Mouse (Mus musculus) inflammation-experienced regulatory T-cells, adult 6 months (primary cell): ENCODE results near the gene Lrrc39. TPM values are rescaled to one million over a fixed set of nuclear protein-coding genes. Genes with fewer than 3 reads are reported as not detected.

ENCODE experiments used
- ATAC-seq: one replicate; pipeline ENCODE4 v1.8.0; 2017
- polyA plus RNA-seq, 3 experiments: library from polyadenylated mRNA; unstranded; fragments of 100-300 nt; shearing (Covaris generic); gene quantifications; one replicate each; pipeline ENCODE4 v1.2.1; 2017

Gene Lrrc39
- polyA plus RNA-seq, 3 experiments from 2014 or later = 0.58 to 1.0 (median 0.91) TPM

DNA sequence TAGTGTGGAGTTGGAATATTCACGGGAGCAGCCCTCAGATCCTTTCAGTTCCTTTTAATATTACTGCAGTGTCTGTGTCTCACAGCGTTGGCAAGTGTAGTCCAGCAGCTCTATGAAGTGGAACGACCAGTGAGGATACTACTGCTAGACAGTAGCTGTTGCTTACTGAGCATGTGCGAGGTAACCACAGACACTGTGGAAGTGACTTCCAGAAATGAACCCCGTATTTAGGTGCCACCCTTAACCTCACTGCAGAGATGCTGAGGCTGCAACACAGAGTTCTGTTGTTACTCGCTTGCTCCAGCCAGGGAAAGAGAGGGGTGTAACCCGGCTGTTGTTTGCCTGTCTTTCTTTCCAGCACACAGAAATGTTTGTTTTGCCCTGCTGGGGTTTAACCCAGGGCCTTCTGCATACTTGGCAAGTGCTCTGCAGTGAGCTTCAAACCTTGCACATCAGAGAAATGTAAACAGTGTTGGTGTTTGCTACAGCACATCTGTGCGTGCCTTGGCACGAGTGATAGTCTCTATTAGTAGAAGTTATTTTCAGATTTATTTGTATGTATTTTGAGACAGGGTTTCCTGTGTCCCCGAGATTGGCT lies 51.6 kb downstream of the Lrrc39 start, which contains the start of gene Trmt13:
Trmt13 (minus strand) TSS at position 293 of the 598 bp plus-strand sequence.
- no peak for ATAC-seq

GRCm38 (mm10) chr3:116615318-116616068 lies 52.7 kb downstream of the Lrrc39 start:
- no peak for ATAC-seq

DNA sequence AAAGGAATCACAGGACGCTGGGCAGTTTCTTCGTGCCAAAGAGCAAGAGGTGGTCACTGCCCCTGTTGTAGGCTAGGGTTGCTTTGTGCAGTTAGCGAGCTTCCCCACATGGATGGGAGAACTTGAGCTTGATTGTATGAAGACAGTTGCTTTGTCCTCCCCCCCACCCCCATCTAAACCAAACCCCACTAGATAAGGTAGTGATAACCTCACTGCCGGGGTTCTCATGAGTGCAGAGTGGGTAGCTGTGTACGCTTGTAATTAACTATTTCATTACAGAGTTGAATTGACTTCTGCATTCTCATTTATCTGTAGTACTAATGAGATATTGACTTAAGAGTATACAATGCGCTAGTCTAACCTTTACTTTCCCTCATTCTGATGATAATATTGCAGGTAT lies 56.1 kb downstream of the Lrrc39 start:
- no peak for ATAC-seq

DNA sequence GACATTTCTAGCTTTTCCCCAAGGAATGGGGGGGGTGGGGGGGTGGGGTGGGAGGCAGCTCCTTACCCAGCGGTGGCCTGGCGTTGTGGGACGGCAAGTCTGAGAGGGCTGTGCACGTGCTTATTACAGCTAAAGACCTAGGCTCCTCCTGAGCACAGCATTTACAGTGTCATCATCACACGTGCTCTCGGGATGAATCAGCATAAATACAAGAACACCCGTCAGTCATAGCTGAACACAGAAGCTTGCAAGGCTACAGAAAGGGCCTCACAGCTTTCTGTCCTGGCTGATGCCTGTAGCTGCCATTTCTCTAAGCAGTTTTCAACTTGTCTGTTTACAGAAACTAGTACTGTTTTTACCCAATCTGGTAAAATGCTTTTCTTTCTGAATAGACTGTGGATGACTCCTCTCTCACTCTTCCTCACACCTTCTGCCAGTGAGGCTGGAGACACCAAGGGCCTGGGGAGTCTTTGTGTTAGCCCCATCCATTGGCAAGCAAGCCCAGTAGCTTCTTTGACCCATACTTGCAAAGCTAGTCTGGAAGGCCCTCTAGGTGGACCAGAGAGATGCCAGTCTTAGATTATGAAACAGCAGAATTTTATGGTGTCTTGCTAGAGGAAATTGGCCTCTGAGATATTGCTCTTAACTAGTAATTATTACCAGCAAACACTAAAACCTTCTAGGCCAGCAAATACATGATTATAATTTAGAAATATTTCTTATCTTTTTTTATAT lies 58.0 kb downstream of the Lrrc39 start:
- ATAC-seq = no peak

DNA sequence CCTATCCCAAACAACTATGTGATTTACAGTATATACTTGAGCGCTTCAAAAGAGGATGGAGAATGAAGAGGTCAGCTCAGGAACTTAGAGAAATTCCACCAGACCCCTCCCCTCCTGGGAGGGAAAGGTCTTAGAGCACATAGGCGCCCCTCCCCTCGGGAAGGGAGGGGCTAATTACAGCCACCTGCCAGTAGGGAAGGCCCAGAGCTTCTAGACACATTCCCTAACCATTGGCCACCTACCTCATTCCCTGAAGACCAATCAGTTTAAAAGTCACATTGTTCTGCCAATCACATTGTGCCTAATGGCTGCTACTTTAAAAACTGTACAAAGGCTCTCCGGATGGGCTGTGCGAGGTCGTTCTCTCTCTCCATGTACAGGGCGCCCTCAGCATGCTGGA lies 59.9 kb downstream of the Lrrc39 start:
- ATAC-seq = no peak

GRCm38 (mm10) chr3:116631459-116631858 lies 68.7 kb downstream of the Lrrc39 start:
- no peak for ATAC-seq

Other genes with a start within 250 kb of the Lrrc39 start
- gene Cdc14a, start 138.9 kb upstream of the Lrrc39 start, polyA plus RNA-seq = 10 to 100 TPM; 10.1 to 13.1 (median 12.5) TPM
- gene Rtca, start 54.8 kb upstream of the Lrrc39 start, polyA plus RNA-seq = 10 to 100 TPM; 17.3 to 33.9 (median 19.5) TPM
- gene Dbt, start 49.9 kb upstream of the Lrrc39 start, polyA plus RNA-seq = 10 to 100 TPM in 2 of 3 experiments, 1 to 10 TPM in 1; 10.0 to 15.1 (median 13.2) TPM
- 10 to 100 TPM in 2 of 3 experiments, 1 to 10 TPM in 1; 5.7 to 19.1 (median 12.1) TPM for gene Sass6, start 32.0 kb downstream of the Lrrc39 start, polyA plus RNA-seq
- gene Trmt13, start 51.6 kb downstream of the Lrrc39 start, polyA plus RNA-seq = 10 to 100 TPM; 26.7 to 41.0 (median 33.8) TPM
- 10 to 100 TPM; 89.9 to 95.2 (median 94.7) TPM for gene Mfsd14a, start 99.7 kb downstream of the Lrrc39 start, polyA plus RNA-seq
- gene Gm43191, start 118.3 kb downstream of the Lrrc39 start, polyA plus RNA-seq = not detected
- 1 to 10 TPM; 6.4 to 8.8 (median 7.6) TPM for gene Slc35a3, start 149.9 kb downstream of the Lrrc39 start, polyA plus RNA-seq
- 1 to 10 TPM; 1.8 to 3.1 (median 1.8) TPM for gene Agl, start 245.2 kb downstream of the Lrrc39 start, polyA plus RNA-seq